13 mouse cellular contexts compared by ENCODE assay signal in the genomic region with DNA sequence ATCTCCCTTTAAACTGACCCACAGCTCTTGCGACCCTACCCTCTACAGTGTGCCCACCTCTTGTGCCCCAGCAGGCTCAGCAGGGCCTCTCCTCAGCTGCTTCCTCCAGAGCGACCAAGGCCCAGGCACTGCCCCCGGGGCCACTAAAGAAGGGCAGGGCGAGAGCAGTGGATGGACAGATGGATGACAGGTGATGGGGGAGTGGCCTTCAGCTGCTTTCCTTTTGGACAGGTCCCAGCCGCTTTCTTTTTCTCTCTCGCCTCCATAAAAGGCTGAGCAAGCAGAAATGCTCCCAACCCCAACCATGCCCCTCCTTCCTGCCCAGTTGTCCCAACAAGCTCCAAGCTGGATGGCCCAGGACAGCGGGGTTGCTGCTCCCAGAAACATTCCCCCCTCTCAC. TPM values are rescaled to one million over a fixed set of nuclear protein-coding genes. Genes with fewer than 3 reads are reported as not detected.
DNase-seq lines count a peak whose midpoint lies in the region; ATAC-seq and TF ChIP-seq lines count a peak whose summit lies in the region.
"Had no signal": no experiment of that assay in that cellular context is flagged by ENCODE, and none has a peak within 500 bp of the region (broad histone marks: within the 10 kb centered on the region; RNA-seq: fewer than 3 reads in every experiment).

No protein-coding gene starts in this region.

- H3K9ac ChIP-seq in embryonic facial prominence, embryonic 11.5 days (replicated peaks; ENCODE audit: low read length), result no peak overlapping the region
- H3K9ac ChIP-seq in embryonic facial prominence, embryonic 14.5 days (ENCODE audit: low read depth, low read length), result no peak overlapping the region
- peak overlapping the region; percentile 28; the same call in 1 of the 2 replicates for H3K9ac ChIP-seq in midbrain, embryonic 12.5 days (replicated peaks)
- H3K9ac ChIP-seq: embryonic facial prominence, embryonic 12.5 days; intestine, embryonic 15.5 days had no signal

- H3K36me3 ChIP-seq in embryonic facial prominence, embryonic 11.5 days (replicated peaks; ENCODE audit: control insufficient read depth, insufficient read depth, low read depth, low read length), result no peaks in the 10 kb centered on the region
- H3K36me3 ChIP-seq in embryonic facial prominence, embryonic 10.5 days (replicated peaks), result no peaks in the 10 kb centered on the region
- H3K36me3 ChIP-seq in embryonic facial prominence, embryonic 14.5 days (ENCODE audit: control insufficient read depth, insufficient read depth, low read length), result no peaks in the 10 kb centered on the region
- no peaks in the 10 kb centered on the region for H3K36me3 ChIP-seq in kidney, adult 2 months (ENCODE audit: control insufficient read depth, insufficient read depth, low read length)
- H3K36me3 ChIP-seq in midbrain, embryonic 12.5 days, result no peaks in the 10 kb centered on the region
- H3K36me3 ChIP-seq: embryonic facial prominence, embryonic 12.5 days; intestine, embryonic 15.5 days had no signal

- no peak overlapping the region for H3K4me2 ChIP-seq in embryonic facial prominence, embryonic 11.5 days (ENCODE audit: low read depth, low read length)
- H3K4me2 ChIP-seq in embryonic facial prominence, embryonic 14.5 days (ENCODE audit: low read depth, low read length), result 0 out of 2 replicates have a peak overlapping the region, but pooled peaks have one; percentile 18
- peak overlapping the region; percentile 97 for H3K4me2 ChIP-seq in midbrain, embryonic 12.5 days (replicated peaks)
- H3K4me2 ChIP-seq: embryonic facial prominence, embryonic 12.5 days; intestine, embryonic 15.5 days had no signal

- no peak overlapping the region for H3K27ac ChIP-seq in embryonic facial prominence, embryonic 11.5 days (replicated peaks; ENCODE audit: low read depth, low read length)
- no peak overlapping the region for H3K27ac ChIP-seq in embryonic facial prominence, embryonic 10.5 days (replicated peaks)
- no peak overlapping the region for H3K27ac ChIP-seq in embryonic facial prominence, embryonic 14.5 days (replicated peaks; ENCODE audit: low read depth, low read length)
- H3K27ac ChIP-seq in kidney, adult 2 months (ENCODE audit: insufficient read depth, low read depth, low read length), result no peak overlapping the region
- peak overlapping the region; percentile 65 for H3K27ac ChIP-seq in midbrain, embryonic 12.5 days (replicated peaks)
- H3K27ac ChIP-seq: embryonic facial prominence, embryonic 12.5 days; intestine, embryonic 15.5 days had no signal

- peaks cover 33% of the 10 kb centered on the region for H3K27me3 ChIP-seq in embryonic facial prominence, embryonic 11.5 days (ENCODE audit: control insufficient read depth, insufficient read depth, low read length)
- peaks cover 100% of the 10 kb centered on the region for H3K27me3 ChIP-seq in embryonic facial prominence, embryonic 10.5 days (replicated peaks; ENCODE audit: low read depth, poor library complexity, severe bottlenecking)
- H3K27me3 ChIP-seq in embryonic facial prominence, embryonic 14.5 days (replicated peaks; ENCODE audit: control insufficient read depth, insufficient read depth, low read length), result peaks cover 47% of the 10 kb centered on the region
- no peaks in the 10 kb centered on the region for H3K27me3 ChIP-seq in kidney, adult 2 months (replicated peaks; ENCODE audit: control insufficient read depth, insufficient read depth, low read length)
- peaks cover 86% of the 10 kb centered on the region for H3K27me3 ChIP-seq in midbrain, embryonic 12.5 days

- H3K9me3 ChIP-seq in embryonic facial prominence, embryonic 11.5 days (replicated peaks; ENCODE audit: control insufficient read depth, low read length), result no peaks in the 10 kb centered on the region
- no peaks in the 10 kb centered on the region for H3K9me3 ChIP-seq in embryonic facial prominence, embryonic 10.5 days
- H3K9me3 ChIP-seq in embryonic facial prominence, embryonic 14.5 days (ENCODE audit: control insufficient read depth, low read length), result no peaks in the 10 kb centered on the region
- no peaks in the 10 kb centered on the region for H3K9me3 ChIP-seq in midbrain, embryonic 12.5 days
- H3K9me3 ChIP-seq: embryonic facial prominence, embryonic 12.5 days; intestine, embryonic 15.5 days had no signal

- intact Hi-C loops in left cerebral cortex, postnatal 36 days (cut with DNase I), result no loop called here

- peaks cover 7% of the 10 kb centered on the region; the same call in 1 of the 2 replicates for H3K4me1 ChIP-seq in embryonic facial prominence, embryonic 11.5 days (ENCODE audit: control insufficient read depth, insufficient read depth, low read length)
- H3K4me1 ChIP-seq in embryonic facial prominence, embryonic 10.5 days, result peaks cover 64% of the 10 kb centered on the region
- H3K4me1 ChIP-seq in embryonic facial prominence, embryonic 14.5 days (ENCODE audit: control insufficient read depth, insufficient read depth, low read length), result no peaks in the 10 kb centered on the region
- no peaks in the 10 kb centered on the region for H3K4me1 ChIP-seq in kidney, adult 2 months (ENCODE audit: control insufficient read depth, insufficient read depth, low read length)
- peaks cover 69% of the 10 kb centered on the region for H3K4me1 ChIP-seq in midbrain, embryonic 12.5 days

- ATAC-seq in embryonic facial prominence, embryonic 11.5 days (replicated peaks; ENCODE audit: insufficient number of reproducible peaks, low FRiP score, low TSS enrichment, low read depth), result 0 out of 2 replicates have a peak, but pooled peaks have one; percentile 29
- ATAC-seq in embryonic facial prominence, embryonic 14.5 days (ENCODE audit: low read depth), result peak; percentile 19; the same call in 1 of the 2 replicates
- ATAC-seq in midbrain, embryonic 12.5 days (ENCODE audit: low FRiP score, low read depth), result no peak
- ATAC-seq: intestine, embryonic 15.5 days had no signal

- H3K4me3 ChIP-seq in embryonic facial prominence, embryonic 11.5 days (ENCODE audit: low read depth, low read length), result no peak overlapping the region
- no peak overlapping the region for H3K4me3 ChIP-seq in embryonic facial prominence, embryonic 10.5 days
- no peak overlapping the region for H3K4me3 ChIP-seq in embryonic facial prominence, embryonic 14.5 days (ENCODE audit: low read depth, low read length)
- no peak overlapping the region for H3K4me3 ChIP-seq in kidney, adult 2 months (ENCODE audit: insufficient read depth, low read depth, low read length)
- H3K4me3 ChIP-seq in midbrain, embryonic 12.5 days, result peak overlapping the region; percentile 10; the same call in 1 of the 2 replicates
- H3K4me3 ChIP-seq: embryonic facial prominence, embryonic 12.5 days; intestine, embryonic 15.5 days had no signal

- no peak for TF ChIP-seq CTCF in kidney, adult 2 months (conservative IDR thresholded peaks at IDR 0.05; ENCODE audit: insufficient read depth, insufficient read length, low read depth, low read length)

- no peak for TF ChIP-seq POLR2A in kidney, adult 2 months (IDR thresholded peaks at IDR 0.05; ENCODE audit: low read depth, low read length)

- 25% methylated on average over 7 of the region's 7 CpGs for WGBS in embryonic facial prominence, embryonic 11.5 days
- 27% methylated on average over 7 of the region's 7 CpGs for WGBS in embryonic facial prominence, embryonic 10.5 days
- WGBS in embryonic facial prominence, embryonic 14.5 days, result 30% methylated on average over 7 of the region's 7 CpGs
- 46% methylated on average over 7 of the region's 7 CpGs for WGBS in kidney, adult 2 months
- 40% methylated on average over 7 of the region's 7 CpGs for WGBS in midbrain, embryonic 12.5 days

- no peak for DNase-seq in embryonic facial prominence, embryonic 11.5 days (ENCODE audit: low spot score)
- DNase-seq in embryonic facial prominence, embryonic 10.5 days (ENCODE audit: low spot score), result no peak
- DNase-seq in embryonic facial prominence, embryonic 14.5 days (ENCODE audit: low spot score), result peak; percentile 48
- DNase-seq in kidney, adult 2 months, result peak; percentile 51
- no peak for DNase-seq in frontal cortex, postnatal 25 days (ENCODE audit: low spot score in 2 of 2)
- DNase-seq in left cerebral cortex, adult 18-20 months (ENCODE audit: low spot score in 2 of 2), result no peak
- DNase-seq in left cerebral cortex, postnatal 36 days (ENCODE audit: low spot score in 2 of 2), result no peak
- DNase-seq: heart, adult 18-20 months; liver; lung, postnatal 4 days had no signal

RNA-seq across cellular contexts. Expression of gene Shisal1, which starts 2.7 kb away (rescaled TPM):
- polyA plus RNA-seq in embryonic facial prominence, embryonic 11.5 days (2014; fragmentation: Nextera tagmentation; extraction: Ambion mirVana), result 2.6 and 2.9 TPM in 2 replicates
- 1.9 and 2.2 TPM in 2 replicates for polyA plus RNA-seq in embryonic facial prominence, embryonic 10.5 days (2016; fragmentation: Nextera tagmentation; extraction: Ambion mirVana)
- 9.0 and 12.9 TPM in 2 replicates for polyA plus RNA-seq in embryonic facial prominence, embryonic 14.5 days (2014; fragmentation: Nextera tagmentation; extraction: Ambion mirVana)
- polyA plus RNA-seq in kidney, adult 2 months (2012; rRNA removed), result 1.6 and 2.2 TPM in 2 replicates
- polyA plus RNA-seq in midbrain, embryonic 12.5 days (2016; fragmentation: Nextera tagmentation; extraction: Ambion mirVana), result 10.5 and 13.2 TPM in 2 replicates
- total RNA-seq in left cerebral cortex, adult 18-20 months (2021), result 10 to 100 TPM; 41.6 to 49.5 TPM
- total RNA-seq in left cerebral cortex, postnatal 36 days (2021), result 10 to 100 TPM; 39.1 to 48.5 TPM

Comparison
In these comparisons a context has a peak if more than half of its experiments do, and no peak if none do; other contexts are left out.
1. DNase-seq: peak in embryonic facial prominence, embryonic 14.5 days (single experiment) and kidney, adult 2 months (single experiment); none in embryonic facial prominence, embryonic 11.5 days (single experiment), embryonic facial prominence, embryonic 10.5 days (single experiment), frontal cortex, postnatal 25 days (0 of 2), left cerebral cortex, adult 18-20 months (0 of 2) and left cerebral cortex, postnatal 36 days (0 of 2).